Mouse (Mus musculus) liver, embryonic 12.5 days (tissue): Measurements from ENCODE around the gene Zfp273. TPM values are rescaled to one million over a fixed set of nuclear protein-coding genes. Genes with fewer than 3 reads are reported as not detected.

Experiments used
- polyA plus RNA-seq: library from polyadenylated mRNA; unstranded; fragments of >200 nt; fragmentation: Nextera tagmentation; extraction: Ambion mirVana; gene quantifications from 2 replicates; pipeline ENCODE4 v1.2.1, GENCODE M21; 2016

The Zfp273 gene
- polyA plus RNA-seq, 1 experiment from 2014 or later, result 1.8 TPM

Other genes with a start within 250 kb of the Zfp273 start
- 1.9 and 2.0 TPM in 2 replicates for gene Zfp729b, start 204.0 kb upstream of the Zfp273 start, polyA plus RNA-seq
- gene Gm49345, start 176.0 kb upstream of the Zfp273 start, polyA plus RNA-seq, result not detected in 2 replicates
- 0.94 and 1.1 TPM in 2 replicates for gene Zfp729a, start 175.9 kb upstream of the Zfp273 start, polyA plus RNA-seq
- 4.0 and 4.3 TPM in 2 replicates for gene Zfp738, start 126.7 kb upstream of the Zfp273 start, polyA plus RNA-seq
- gene Zfp65, start 84.6 kb upstream of the Zfp273 start, polyA plus RNA-seq, result 3.0 and 3.1 TPM in 2 replicates
- 1.2 and 1.4 TPM in 2 replicates for gene Zfp85, start 58.5 kb upstream of the Zfp273 start, polyA plus RNA-seq
- gene Zfp493, start 34.0 kb upstream of the Zfp273 start, polyA plus RNA-seq, result 1.4 and 1.8 TPM in 2 replicates
- 0.60 and 0.92 TPM in 2 replicates for gene Gm10037, start 17.4 kb downstream of the Zfp273 start, polyA plus RNA-seq
- not detected in 2 replicates for gene BC048507, start 49.6 kb downstream of the Zfp273 start, polyA plus RNA-seq